Mouse (Mus musculus): ENCODE data around the gene Eya4.

The Eya4 gene

DNA sequence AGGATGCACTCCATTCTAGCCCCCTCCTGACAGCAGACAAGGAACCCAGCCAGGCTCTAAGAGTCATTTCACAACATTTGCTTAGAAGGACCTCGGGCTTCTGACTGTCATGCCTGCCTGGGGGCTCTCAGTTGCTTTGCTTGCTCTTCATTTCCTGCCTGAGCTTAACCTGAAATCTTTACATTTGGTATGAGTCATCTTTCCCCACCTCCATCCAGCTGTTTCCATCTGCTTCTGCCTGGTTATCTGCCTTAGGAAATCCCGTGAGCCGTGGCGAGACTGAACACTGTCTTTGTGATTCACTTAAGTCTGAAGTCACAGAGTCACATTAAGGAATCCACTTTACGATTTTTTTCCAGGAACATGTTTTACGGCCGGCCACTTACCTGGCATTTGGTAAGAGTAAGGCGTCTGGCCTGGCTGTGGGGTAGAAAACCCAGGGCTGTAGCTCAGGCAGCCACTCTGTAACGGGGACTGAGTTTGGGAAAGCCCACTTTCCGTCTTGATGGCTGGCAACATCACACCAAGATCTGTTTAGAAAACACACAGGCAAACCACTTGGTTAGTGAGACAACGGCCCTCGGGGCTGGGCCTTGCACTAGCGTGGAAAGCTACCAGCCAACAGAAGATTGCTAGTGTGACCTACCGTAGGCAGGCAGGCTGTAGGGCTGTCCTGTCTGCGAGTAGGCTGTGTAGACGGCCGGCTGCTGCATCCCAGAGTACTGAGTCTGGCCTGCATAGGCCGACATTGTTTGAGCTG is 193.5 kb downstream of the Eya4 start:
- no peak for DNase-seq (ENCODE audit: low read depth, low spot score)

DNA sequence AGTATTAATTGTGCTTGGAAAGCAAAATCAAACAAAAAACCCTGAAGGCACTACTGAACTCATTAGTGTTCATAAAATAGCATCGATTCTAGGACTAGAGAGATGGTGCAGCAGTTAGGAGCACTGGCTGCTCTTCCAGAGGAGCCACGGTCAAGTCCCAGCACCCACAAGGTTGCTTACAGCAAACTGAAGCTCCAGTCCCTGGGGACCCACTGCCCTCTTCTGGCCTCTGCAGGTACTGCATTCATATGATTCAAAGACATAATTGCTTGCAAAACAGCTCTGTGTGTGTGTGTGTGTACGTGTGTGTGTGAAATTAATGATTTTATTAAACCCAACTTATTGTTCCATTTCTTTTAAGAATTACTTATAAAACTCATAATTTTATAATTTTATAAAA is 200.2 kb downstream of the Eya4 start:
- peak; percentile 65 for DNase-seq (ENCODE audit: low read depth, low spot score)

- no peak for DNase-seq (ENCODE audit: low read depth, low spot score)
These were observed 206.0 kb downstream of the Eya4 start for GRCm38 (mm10) chr10:23144616-23145015.

GRCm38 (mm10) chr10:23127947-23128346 is 222.6 kb downstream of the Eya4 start:
- DNase-seq (ENCODE audit: low read depth, low spot score): no peak

GRCm38 (mm10) chr10:23127151-23127550 is 223.4 kb downstream of the Eya4 start:
- DNase-seq (ENCODE audit: low read depth, low spot score): no peak

- DNase-seq (ENCODE audit: low read depth, low spot score): no peak
These were observed 224.1 kb downstream of the Eya4 start for GRCm38 (mm10) chr10:23126529-23126928.

DNA sequence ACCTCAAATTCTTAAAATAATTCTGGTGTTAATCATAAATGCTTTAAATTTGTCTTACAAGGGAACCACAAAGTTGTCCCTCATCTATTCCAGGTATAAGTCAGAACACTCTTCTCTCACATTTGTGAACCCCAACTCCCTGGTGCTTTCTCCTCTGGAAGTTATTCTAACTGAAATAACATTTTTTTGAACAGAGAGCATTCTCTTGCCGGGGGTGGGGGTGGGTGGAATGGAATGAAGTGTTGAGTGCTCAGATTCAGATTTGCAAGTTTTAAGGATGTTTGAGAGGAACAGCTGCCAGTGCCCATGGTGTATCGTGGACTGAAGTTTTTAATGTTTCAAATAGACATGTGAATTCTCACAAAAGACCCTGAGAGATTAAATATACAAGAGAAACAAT is 230.1 kb downstream of the Eya4 start:
- no peak for DNase-seq (ENCODE audit: low read depth, low spot score)

DNA sequence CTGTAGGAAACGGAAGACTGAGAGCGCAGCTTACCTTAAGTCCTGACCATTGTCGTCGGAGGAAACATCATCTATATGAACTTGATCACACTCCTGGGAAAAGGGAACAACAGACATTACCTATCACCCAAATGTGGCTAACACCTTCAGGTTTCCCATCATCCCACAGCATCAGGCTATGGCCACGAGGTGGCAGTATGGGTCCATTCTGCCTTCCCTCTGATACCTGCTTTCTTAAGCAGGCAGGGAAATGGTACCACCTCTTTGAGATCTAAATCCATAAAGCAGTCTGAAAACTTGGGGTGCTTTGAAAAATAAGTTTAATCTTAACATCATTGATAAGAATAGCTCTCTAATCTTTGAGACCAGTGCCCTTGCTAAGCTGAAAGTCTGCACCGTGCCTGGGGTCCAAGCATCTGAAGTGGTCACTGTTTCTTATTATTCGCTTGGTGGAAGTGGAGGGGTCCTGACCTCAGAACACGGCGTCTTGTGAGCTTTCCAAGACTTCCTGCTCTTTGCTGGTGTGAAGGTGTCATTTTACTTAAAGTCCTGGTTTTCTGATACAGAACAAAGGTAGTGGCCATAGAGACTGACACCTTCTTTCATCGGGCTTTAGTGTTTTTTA is 233.7 kb downstream of the Eya4 start:
- peak; percentile 69 for DNase-seq (ENCODE audit: low read depth, low spot score)

DNA sequence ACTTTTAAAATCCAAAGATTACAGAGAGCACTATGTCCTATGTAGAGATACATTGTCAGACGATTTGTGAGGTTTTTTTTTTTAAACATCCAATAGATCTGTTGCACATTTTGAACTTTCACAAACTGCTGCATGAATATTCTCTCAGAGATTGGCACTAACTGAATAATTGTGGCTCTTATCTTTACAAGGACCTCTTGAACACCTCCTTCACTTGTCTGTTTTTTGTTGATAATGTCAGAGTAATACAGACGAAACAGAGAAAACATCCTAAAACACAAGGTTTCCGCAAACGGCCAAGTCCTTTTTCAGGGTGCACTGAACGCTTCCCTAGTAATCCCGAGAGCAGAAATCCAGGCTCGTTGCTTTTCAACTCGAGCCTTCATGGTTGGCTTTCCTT is 234.5 kb downstream of the Eya4 start:
- DNase-seq (ENCODE audit: low read depth, low spot score): no peak

DNA sequence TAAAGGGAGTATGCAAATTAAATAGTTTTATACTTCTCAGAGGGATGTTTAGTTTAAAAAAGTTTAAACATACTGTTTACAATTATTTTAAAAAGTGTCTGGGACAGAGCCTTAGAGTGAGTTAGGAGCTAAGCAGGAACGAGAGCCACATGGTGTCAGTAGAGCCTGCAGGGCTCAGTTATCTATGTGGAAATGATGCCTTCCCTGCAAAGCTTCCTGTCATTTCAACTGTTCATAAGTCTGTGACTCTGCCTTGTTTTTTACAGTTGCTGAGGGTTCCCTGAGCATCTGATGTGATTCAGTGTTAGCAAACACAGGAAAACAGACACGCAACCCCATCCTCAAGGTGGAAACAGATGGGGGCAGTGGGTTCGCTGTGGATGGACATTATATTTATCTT is 235.3 kb downstream of the Eya4 start:
- no peak for DNase-seq (ENCODE audit: low read depth, low spot score)

- DNase-seq (ENCODE audit: low read depth, low spot score): no peak
These were observed 242.5 kb downstream of the Eya4 start for GRCm38 (mm10) chr10:23108122-23108521.

- no peak for DNase-seq (ENCODE audit: low read depth, low spot score)
These were observed 258.1 kb downstream of the Eya4 start for GRCm38 (mm10) chr10:23092517-23092916.

GRCm38 (mm10) chr10:23091552-23091951 is 259.0 kb downstream of the Eya4 start:
- no peak for DNase-seq (ENCODE audit: low read depth, low spot score)

- DNase-seq (ENCODE audit: low read depth, low spot score): no peak
These were observed 260.3 kb downstream of the Eya4 start for GRCm38 (mm10) chr10:23090323-23090722.

DNA sequence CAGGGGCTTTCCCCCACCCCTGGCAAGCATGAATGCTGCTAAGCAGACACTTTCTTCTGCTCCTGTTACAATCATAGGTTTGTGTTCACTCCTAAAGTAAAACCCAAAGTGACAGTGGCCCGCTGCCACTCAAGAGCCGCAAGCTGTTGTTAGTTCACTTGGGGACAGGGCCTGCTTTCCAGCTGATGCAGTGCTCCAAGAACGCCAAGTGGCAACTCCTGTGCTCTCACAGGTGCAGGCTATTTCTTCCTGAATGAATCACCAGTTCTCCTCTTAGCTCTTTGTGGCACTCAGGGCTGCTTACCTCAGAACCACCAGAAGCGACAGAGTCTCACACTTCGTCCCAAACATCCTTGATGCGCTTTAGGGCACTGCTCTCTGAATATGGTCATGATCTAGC is 261.3 kb downstream of the Eya4 start:
- no peak for DNase-seq (ENCODE audit: low read depth, low spot score)

DNA sequence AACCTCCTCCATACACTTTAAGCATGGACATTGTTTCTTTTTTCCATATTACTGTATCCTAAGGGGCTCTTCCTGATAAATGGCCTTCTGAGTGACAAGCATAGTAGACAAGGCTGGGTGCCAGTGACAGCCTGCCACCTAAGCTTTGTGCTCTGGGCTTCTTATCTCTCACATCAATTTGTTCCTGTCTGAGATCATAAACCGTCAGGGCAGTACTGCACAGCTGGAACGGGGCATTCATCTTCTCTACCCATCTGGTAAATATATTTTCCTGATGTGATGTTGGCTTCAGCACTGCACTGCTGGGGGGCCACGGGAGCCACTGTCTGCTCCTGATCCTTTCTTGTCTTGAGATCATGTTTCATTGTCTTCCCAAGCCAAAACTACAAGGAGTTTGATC is 261.8 kb downstream of the Eya4 start:
- DNase-seq (ENCODE audit: low read depth, low spot score): no peak

DNA sequence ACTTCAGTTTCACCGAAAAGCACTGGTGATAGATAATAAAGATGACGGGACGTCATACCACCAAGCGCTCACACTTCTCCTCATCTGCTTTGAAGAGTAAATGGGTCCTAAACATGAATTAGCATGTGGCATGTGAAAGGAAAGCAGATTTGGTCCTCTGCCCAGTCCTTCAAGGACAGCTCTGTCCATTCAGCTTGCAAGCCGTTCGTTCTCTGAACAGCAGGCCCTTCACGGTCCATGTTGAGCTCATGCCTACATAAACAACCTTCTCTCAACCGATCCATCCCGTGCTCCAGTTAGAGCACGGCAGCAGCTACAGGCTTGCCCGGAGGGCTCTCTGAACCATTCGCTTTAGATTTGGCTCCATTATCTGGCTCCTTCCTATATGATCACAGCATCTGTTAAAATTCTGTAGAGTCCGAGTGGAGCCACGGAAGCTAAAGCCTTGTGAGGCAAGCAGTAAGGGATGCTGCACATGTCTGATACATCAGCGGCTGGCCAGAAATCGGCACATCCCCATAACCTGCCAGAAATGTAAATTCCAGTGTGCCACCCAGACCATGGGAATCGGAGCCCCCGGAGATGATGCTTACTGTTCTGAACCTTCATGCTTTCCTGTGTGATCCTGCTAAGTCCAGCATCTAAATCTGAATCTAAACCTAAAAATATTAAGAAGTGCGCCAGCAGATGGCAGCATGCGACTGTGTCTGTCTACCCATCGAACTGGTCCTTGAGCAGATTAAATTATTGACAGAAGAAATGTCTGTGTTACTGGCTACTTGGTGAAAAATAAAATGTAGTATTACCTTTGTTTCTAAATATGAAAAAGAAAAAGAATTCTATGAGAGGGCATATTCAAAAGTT is 264.0 kb downstream of the Eya4 start:
- DNase-seq (ENCODE audit: low read depth, low spot score): peak; percentile 46

GRCm38 (mm10) chr10:23081548-23081828 is 269.1 kb downstream of the Eya4 start:
- no peak for DNase-seq (ENCODE audit: low read depth, low spot score)

DNA sequence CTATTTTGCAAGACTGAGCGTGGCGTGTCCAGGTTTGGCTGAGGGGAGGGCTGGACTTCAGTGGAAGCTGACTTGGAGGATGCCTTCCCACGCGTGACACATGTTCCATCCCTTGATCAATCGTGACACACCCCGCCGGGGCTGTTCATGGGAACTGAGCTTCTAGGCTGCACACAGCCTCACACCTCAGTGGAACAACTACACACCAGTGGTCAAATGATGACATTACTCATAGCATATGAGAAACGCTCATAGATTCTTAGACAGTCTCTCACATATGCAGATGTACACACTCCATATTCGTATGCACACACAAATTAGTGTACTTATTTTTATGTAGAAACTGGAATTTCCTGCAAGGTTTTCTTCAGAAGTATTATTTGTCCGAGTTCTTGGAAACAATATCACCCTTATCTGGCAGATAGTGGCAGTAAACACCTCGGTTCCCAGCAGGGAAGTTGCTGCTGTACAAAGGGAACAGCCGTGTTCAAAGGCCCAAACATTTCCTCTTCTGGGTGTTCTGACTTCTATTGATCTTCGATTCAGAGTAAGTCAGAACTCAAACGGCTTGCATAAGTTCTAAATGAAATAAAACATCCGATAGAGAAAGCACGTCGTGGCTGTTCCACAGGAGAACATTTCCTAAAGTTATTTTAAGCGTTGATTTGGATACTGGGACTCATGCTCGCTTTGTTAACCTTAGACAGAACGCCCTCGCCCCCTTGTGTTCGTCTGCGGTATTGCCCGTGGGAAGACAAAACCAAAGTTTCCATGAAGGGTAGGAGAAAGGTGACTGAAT is 269.6 kb downstream of the Eya4 start:
- peak; percentile 63 for DNase-seq (ENCODE audit: low read depth, low spot score)

GRCm38 (mm10) chr10:23076691-23077385 is 273.7 kb downstream of the Eya4 start:
- DNase-seq (ENCODE audit: low read depth, low spot score): no peak

DNA sequence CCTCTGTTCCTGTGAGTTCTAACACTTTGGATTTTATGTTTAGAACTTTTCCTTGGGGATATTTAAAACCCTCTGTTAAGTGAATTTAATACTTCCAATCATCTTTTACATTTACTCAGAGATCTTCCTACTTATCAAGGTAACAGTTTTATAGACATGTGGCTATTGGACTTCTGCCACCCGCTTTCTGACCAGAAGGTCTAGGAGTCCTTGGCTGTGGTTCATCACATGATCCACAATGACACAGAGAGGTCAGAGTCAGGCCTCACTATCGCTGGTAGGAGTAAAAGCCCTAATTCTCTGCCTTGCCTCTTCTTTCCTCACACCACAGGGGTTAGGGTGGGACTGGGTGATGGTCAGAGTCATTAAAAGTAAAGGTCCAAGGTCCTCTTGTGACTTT is 277.2 kb downstream of the Eya4 start:
- no peak for DNase-seq (ENCODE audit: low read depth, low spot score)

Data from ES-CJ7 (cell line).